ENCODE assay signal across 9 mouse cellular contexts in the genomic region with DNA sequence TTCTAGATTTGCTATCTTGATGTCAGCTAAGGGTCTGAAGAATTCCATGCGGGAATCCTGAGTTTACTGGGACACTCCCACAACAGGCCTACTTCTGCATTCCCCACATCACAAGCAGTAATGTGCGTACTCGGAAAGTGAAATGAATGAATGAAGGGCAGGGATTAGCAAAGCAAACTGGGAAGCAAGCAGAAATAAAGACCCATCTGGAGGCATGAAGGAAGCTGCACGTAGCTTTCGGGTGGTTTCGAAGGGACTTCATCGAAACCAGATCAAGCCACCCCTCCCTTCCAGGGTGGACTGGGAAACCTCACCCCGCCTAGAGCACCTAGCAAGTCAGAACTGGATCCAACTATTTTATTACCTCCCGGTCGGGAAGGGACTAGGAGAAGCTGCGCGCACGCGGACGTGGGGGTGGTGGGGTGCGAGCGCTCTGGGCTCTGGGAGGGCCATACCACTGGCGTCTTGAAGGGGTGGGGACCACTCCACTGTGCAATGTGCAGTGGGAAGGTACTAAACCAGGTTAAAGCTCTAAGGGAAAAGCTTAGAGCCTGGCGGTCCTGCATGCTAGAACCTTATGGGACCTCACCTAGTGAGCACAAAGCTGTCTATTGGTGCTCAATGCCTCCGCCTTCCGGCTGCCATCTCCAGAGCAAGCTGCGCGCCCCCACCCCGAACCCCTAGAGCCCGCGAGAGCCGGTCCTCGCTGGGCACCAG. TPM values are rescaled to one million over a fixed set of nuclear protein-coding genes. Genes with fewer than 3 reads are reported as not detected.
DNase-seq lines count a peak whose midpoint lies in the region; ATAC-seq and TF ChIP-seq lines count a peak whose summit lies in the region.
"Had no signal": no experiment of that assay in that cellular context is flagged by ENCODE, and none has a peak within 500 bp of the region (broad histone marks: within the 10 kb centered on the region; RNA-seq: fewer than 3 reads in every experiment).

No protein-coding gene starts in this region.

- peaks cover 5% of the 10 kb centered on the region; the same call in 1 of the 2 replicates for H3K4me1 ChIP-seq in heart, embryonic 11.5 days (ENCODE audit: control insufficient read depth, insufficient read depth, low read length)
- H3K4me1 ChIP-seq in CH12.LX (ENCODE audit: control insufficient read depth in 1 of 2, insufficient read depth in 2 of 2), result peaks cover 4 to 12% of the 10 kb centered on the region in 2 experiments; a peak in 3 of 4 replicates
- no peaks in the 10 kb centered on the region for H3K4me1 ChIP-seq in embryonic facial prominence, embryonic 14.5 days (ENCODE audit: control insufficient read depth, insufficient read depth, low read length)
- H3K4me1 ChIP-seq in kidney, embryonic 14.5 days (ENCODE audit: control insufficient read depth, insufficient read depth, low read length), result 0 out of 2 replicates have a peak, but pooled peaks cover 3% of the 10 kb centered on the region

- dilution Hi-C loops in CH12.LX (cut with MboI; ENCODE audit: extremely low pct_ligation_motif_present, extremely low pct_unique_long_range_greater_than_20kb, low sequenced_read_pairs), result no loop called here

- intact Hi-C loops in heart, postnatal 14 days (cut with DNase I), result no loop called here

- H3K27ac ChIP-seq in heart, embryonic 11.5 days (ENCODE audit: low read depth, low read length), result peak overlapping the region; percentile 6; the same call in 1 of the 2 replicates
- peak overlapping the region; percentile 77 for H3K27ac ChIP-seq in CH12.LX (ENCODE audit: insufficient read depth, low read depth)
- peak overlapping the region; percentile 75 for H3K27ac ChIP-seq in embryonic facial prominence, embryonic 14.5 days (replicated peaks; ENCODE audit: low read depth, low read length)
- peak overlapping the region; percentile 74 for H3K27ac ChIP-seq in kidney, embryonic 14.5 days (ENCODE audit: low read depth, low read length)

- TF ChIP-seq POLR2A in CH12.LX (IDR thresholded peaks at IDR 0.05; ENCODE audit: low read depth, low read length), result no peak; the same call in 1 of the 2 replicates

- no peak for TF ChIP-seq CTCF in CH12.LX (conservative IDR thresholded peaks at IDR 0.05 in 1 of 2, IDR thresholded peaks at IDR 0.05 in 1 of 2; ENCODE audit: low read depth in 2 of 2, low read length in 2 of 2)

- no peaks in the 10 kb centered on the region for H3K36me3 ChIP-seq in heart, embryonic 11.5 days (ENCODE audit: control insufficient read depth, insufficient read depth, low read length)
- no peaks in the 10 kb centered on the region for H3K36me3 ChIP-seq in CH12.LX (replicated peaks in 1 of 2; ENCODE audit: control insufficient read depth in 1 of 2, insufficient read depth in 1 of 2, low read length in 1 of 2)
- H3K36me3 ChIP-seq in embryonic facial prominence, embryonic 14.5 days (ENCODE audit: control insufficient read depth, insufficient read depth, low read length), result no peaks in the 10 kb centered on the region
- H3K36me3 ChIP-seq in kidney, embryonic 14.5 days (ENCODE audit: control insufficient read depth, insufficient read depth, low read length), result no peaks in the 10 kb centered on the region

- in situ Hi-C loops in CH12.LX (cut with MboI; ENCODE audit: low pct_ligation_motif_present, low pct_unique_long_range_greater_than_20kb, low sequenced_read_pairs), result no loop called here

- peak overlapping the region; percentile 65 for H3K4me2 ChIP-seq in heart, embryonic 11.5 days
- peak overlapping the region; percentile 72 for H3K4me2 ChIP-seq in CH12.LX (ENCODE audit: insufficient read depth, low read depth, poor library complexity, severe bottlenecking)
- H3K4me2 ChIP-seq in embryonic facial prominence, embryonic 14.5 days (ENCODE audit: low read depth, low read length), result peak overlapping the region; percentile 53
- H3K4me2 ChIP-seq in kidney, embryonic 14.5 days (replicated peaks; ENCODE audit: low read depth, low read length), result peak overlapping the region; percentile 41

- no peaks in the 10 kb centered on the region for H3K9me3 ChIP-seq in heart, embryonic 11.5 days (replicated peaks; ENCODE audit: control insufficient read depth, low read length)
- H3K9me3 ChIP-seq in CH12.LX (replicated peaks; ENCODE audit: low read length), result no peaks in the 10 kb centered on the region
- H3K9me3 ChIP-seq in embryonic facial prominence, embryonic 14.5 days (ENCODE audit: control insufficient read depth, low read length), result no peaks in the 10 kb centered on the region
- H3K9me3 ChIP-seq in kidney, embryonic 14.5 days (ENCODE audit: control insufficient read depth, low read length), result no peaks in the 10 kb centered on the region

- no peak for DNase-seq in heart, postnatal 14 days
- peak; percentile 27 for DNase-seq in CH12.LX (ENCODE audit: extremely low read depth)
- peak; percentile 52 for DNase-seq in embryonic facial prominence, embryonic 14.5 days (ENCODE audit: low spot score)
- peak; percentile 4 for DNase-seq in mesoderm, embryonic 11.5 days (ENCODE audit: low read depth, low spot score)
- DNase-seq in thymus, postnatal 4 days, result peak; percentile 65
- no peak for DNase-seq in layer of hippocampus, postnatal 14 days (ENCODE audit: low spot score in 2 of 2)

- H3K79me2 ChIP-seq in CH12.LX (replicated peaks; ENCODE audit: control insufficient read depth, extremely low read depth, insufficient read depth, poor library complexity, severe bottlenecking), result peaks cover 10% of the 10 kb centered on the region

- no peak for TF ChIP-seq RAD21 in CH12.LX (IDR thresholded peaks at IDR 0.05; ENCODE audit: low read depth, low read length)

- no peak; the same call in 1 of the 2 replicates for ATAC-seq in heart, embryonic 11.5 days (replicated peaks; ENCODE audit: insufficient number of reproducible peaks, low FRiP score, low TSS enrichment)
- peak; percentile 65 for ATAC-seq in embryonic facial prominence, embryonic 14.5 days (ENCODE audit: low read depth)
- peak; percentile 43 for ATAC-seq in kidney, embryonic 14.5 days (ENCODE audit: low FRiP score, low TSS enrichment)

- peak overlapping the region; percentile 36 for H3K4me3 ChIP-seq in heart, embryonic 11.5 days (ENCODE audit: low read depth, low read length)
- H3K4me3 ChIP-seq in CH12.LX (replicated peaks in 1 of 3; ENCODE audit: low read depth in 2 of 3, low read length in 2 of 3, poor library complexity in 1 of 3), result peak overlapping the region; percentile 5 to 27 (median 11)
- H3K4me3 ChIP-seq in embryonic facial prominence, embryonic 14.5 days (ENCODE audit: low read depth, low read length), result peak overlapping the region; percentile 26
- peak overlapping the region; percentile 24 for H3K4me3 ChIP-seq in kidney, embryonic 14.5 days (ENCODE audit: low read length)

- peak overlapping the region; percentile 52; the same call in 1 of the 2 replicates for H3K9ac ChIP-seq in heart, embryonic 11.5 days (ENCODE audit: low read depth, low read length)
- peak overlapping the region; percentile 37 for H3K9ac ChIP-seq in CH12.LX (ENCODE audit: insufficient read depth, low read depth)
- peak overlapping the region; percentile 47 for H3K9ac ChIP-seq in embryonic facial prominence, embryonic 14.5 days (ENCODE audit: low read depth, low read length)
- peak overlapping the region; percentile 42; the same call in 1 of the 2 replicates for H3K9ac ChIP-seq in kidney, embryonic 14.5 days (ENCODE audit: low read depth, low read length)

- 24% methylated on average over 28 of the region's 28 CpGs for WGBS in heart, embryonic 11.5 days (ENCODE audit: insufficient replicate concordance)
- WGBS in embryonic facial prominence, embryonic 14.5 days, result 39% methylated on average over 26 of the region's 28 CpGs
- WGBS in kidney, embryonic 14.5 days, result 41% methylated on average over 28 of the region's 28 CpGs

- no peak for TF ChIP-seq EP300 in CH12.LX (IDR thresholded peaks at IDR 0.05; ENCODE audit: low read length)

- H3K27me3 ChIP-seq in heart, embryonic 11.5 days (ENCODE audit: control insufficient read depth, insufficient read depth, low read length), result no peaks in the 10 kb centered on the region
- H3K27me3 ChIP-seq in CH12.LX (replicated peaks), result no peaks in the 10 kb centered on the region
- no peaks in the 10 kb centered on the region for H3K27me3 ChIP-seq in embryonic facial prominence, embryonic 14.5 days (replicated peaks; ENCODE audit: control insufficient read depth, insufficient read depth, low read length)
- H3K27me3 ChIP-seq in kidney, embryonic 14.5 days (ENCODE audit: control insufficient read depth, insufficient read depth, low read length), result no peaks in the 10 kb centered on the region

RNA-seq across cellular contexts. Expression of a gene that starts 3.3 kb away (rescaled TPM):
- 171 and 181 TPM in 2 replicates for polyA plus RNA-seq in heart, embryonic 11.5 days (2014; fragmentation: Nextera tagmentation; extraction: Ambion mirVana)
- total RNA-seq in heart, postnatal 14 days (2021), result 10 to 100 TPM; 43.8 to 58.0 TPM
- total RNA-seq in CH12.LX (2012; rRNA removed) (163 and 183 TPM in 2 replicates), CH12.LX (2014; rRNA removed) (144 and 173 TPM in 2 replicates)
- polyA plus RNA-seq in CH12.LX (2012; ENCODE audit: insufficient read length, low read depth), result 207 and 247 TPM in 2 replicates
- 199 and 201 TPM in 2 replicates for polyA plus RNA-seq in embryonic facial prominence, embryonic 14.5 days (2014; fragmentation: Nextera tagmentation; extraction: Ambion mirVana)
- polyA plus RNA-seq in kidney, embryonic 14.5 days (2014; fragmentation: Nextera tagmentation; extraction: Ambion mirVana), result 188 and 190 TPM in 2 replicates
- 1 to 10 TPM; 7.0 to 9.6 TPM for total RNA-seq in layer of hippocampus, postnatal 14 days (2021)

RNA-seq across cellular contexts. Expression of a gene that starts 6.6 kb away (rescaled TPM):
- not detected in 2 replicates for polyA plus RNA-seq in heart, embryonic 11.5 days (2014; fragmentation: Nextera tagmentation; extraction: Ambion mirVana)
- total RNA-seq in heart, postnatal 14 days (2021), result 10 to 100 TPM; 18.4 to 21.2 TPM
- total RNA-seq in CH12.LX (2012; rRNA removed) (0.13 TPM in 1 of 2 replicates, not detected in the other), CH12.LX (2014; rRNA removed) (not detected in 2 replicates)
- not detected in 2 replicates for polyA plus RNA-seq in CH12.LX (2012; ENCODE audit: insufficient read length, low read depth)
- 0.50 and 0.59 TPM in 2 replicates for polyA plus RNA-seq in embryonic facial prominence, embryonic 14.5 days (2014; fragmentation: Nextera tagmentation; extraction: Ambion mirVana)
- 0.28 and 0.29 TPM in 2 replicates for polyA plus RNA-seq in kidney, embryonic 14.5 days (2014; fragmentation: Nextera tagmentation; extraction: Ambion mirVana)
- total RNA-seq in layer of hippocampus, postnatal 14 days (2021), result under 1 TPM; 0.25 to 0.31 TPM
- total RNA-seq: neutrophil, adult 5-6 weeks had no signal

RNA-seq across cellular contexts. Expression of a gene that starts 17.4 kb away (rescaled TPM):
- 4.4 and 5.2 TPM in 2 replicates for polyA plus RNA-seq in heart, embryonic 11.5 days (2014; fragmentation: Nextera tagmentation; extraction: Ambion mirVana)
- 10 to 100 TPM; 19.4 to 21.4 TPM for total RNA-seq in heart, postnatal 14 days (2021)
- total RNA-seq in CH12.LX (2012; rRNA removed) (3.9 and 4.5 TPM in 2 replicates), CH12.LX (2014; rRNA removed) (2.2 and 2.3 TPM in 2 replicates)
- polyA plus RNA-seq in CH12.LX (2012; ENCODE audit: insufficient read length, low read depth), result 12.5 and 13.7 TPM in 2 replicates
- 7.5 and 8.3 TPM in 2 replicates for polyA plus RNA-seq in embryonic facial prominence, embryonic 14.5 days (2014; fragmentation: Nextera tagmentation; extraction: Ambion mirVana)
- polyA plus RNA-seq in kidney, embryonic 14.5 days (2014; fragmentation: Nextera tagmentation; extraction: Ambion mirVana), result 6.9 and 9.7 TPM in 2 replicates
- 1 to 10 TPM; 1.5 to 1.6 TPM for total RNA-seq in layer of hippocampus, postnatal 14 days (2021)

RNA-seq across cellular contexts. Expression of a gene that starts 22.5 kb away (rescaled TPM):
- polyA plus RNA-seq in heart, embryonic 11.5 days (2014; fragmentation: Nextera tagmentation; extraction: Ambion mirVana), result 31.2 and 35.7 TPM in 2 replicates
- 10 to 100 TPM; 21.4 to 21.5 TPM for total RNA-seq in heart, postnatal 14 days (2021)
- total RNA-seq in CH12.LX (2012; rRNA removed), result 14.6 and 16.8 TPM in 2 replicates
- total RNA-seq in CH12.LX (2014; rRNA removed), result 6.6 and 9.3 TPM in 2 replicates
- polyA plus RNA-seq in CH12.LX (2012; ENCODE audit: insufficient read length, low read depth), result 32.2 and 35.3 TPM in 2 replicates
- 40.0 and 42.1 TPM in 2 replicates for polyA plus RNA-seq in embryonic facial prominence, embryonic 14.5 days (2014; fragmentation: Nextera tagmentation; extraction: Ambion mirVana)
- 21.3 and 47.4 TPM in 2 replicates for polyA plus RNA-seq in kidney, embryonic 14.5 days (2014; fragmentation: Nextera tagmentation; extraction: Ambion mirVana)
- 10 to 100 TPM; 33.2 to 36.3 TPM for total RNA-seq in layer of hippocampus, postnatal 14 days (2021)

RNA-seq across cellular contexts. Expression of a gene that starts 36.2 kb away (rescaled TPM):
- polyA plus RNA-seq in heart, embryonic 11.5 days (2014; fragmentation: Nextera tagmentation; extraction: Ambion mirVana), result 0.74 and 1.6 TPM in 2 replicates
- 1 to 10 TPM; 1.4 to 1.8 TPM for total RNA-seq in heart, postnatal 14 days (2021)
- 0.80 and 1.2 TPM in 2 replicates for total RNA-seq in CH12.LX (2012; rRNA removed)
- 0.27 TPM in 2 replicates for total RNA-seq in CH12.LX (2014; rRNA removed)
- polyA plus RNA-seq in CH12.LX (2012; ENCODE audit: insufficient read length, low read depth), result 0.65 and 0.74 TPM in 2 replicates
- 4.6 and 4.7 TPM in 2 replicates for polyA plus RNA-seq in embryonic facial prominence, embryonic 14.5 days (2014; fragmentation: Nextera tagmentation; extraction: Ambion mirVana)
- polyA plus RNA-seq in kidney, embryonic 14.5 days (2014; fragmentation: Nextera tagmentation; extraction: Ambion mirVana), result 1.4 and 1.5 TPM in 2 replicates
- 1,000 to 10,000 TPM; 1,862 to 1,901 TPM for total RNA-seq in layer of hippocampus, postnatal 14 days (2021)

Comparison
In these comparisons a context has a peak if more than half of its experiments do, and no peak if none do; other contexts are left out.
1. H3K27ac ChIP-seq: peak in every context shown above with its lines; median percentile 77 in CH12.LX; 75 in embryonic facial prominence, embryonic 14.5 days; 74 in kidney, embryonic 14.5 days; 6 in heart, embryonic 11.5 days.
2. DNase-seq: peak in CH12.LX (single experiment), embryonic facial prominence, embryonic 14.5 days (single experiment), mesoderm, embryonic 11.5 days (single experiment) and thymus, postnatal 4 days (single experiment); none in heart, postnatal 14 days (0 of 2) and layer of hippocampus, postnatal 14 days (0 of 2).
3. Peak in every context shown above with its lines, with median percentiles within 50 percentile points of each other: H3K4me2 ChIP-seq, H3K4me3 ChIP-seq and H3K9ac ChIP-seq.